Mouse (Mus musculus): Measurements from ENCODE around the gene Fbxl17. TPM values are rescaled to one million over a fixed set of nuclear protein-coding genes. Genes with fewer than 3 reads are reported as not detected.

Fbxl17 gene
- polyA plus RNA-seq, 1 experiment from 2014 or later = 6.8 TPM

DNA sequence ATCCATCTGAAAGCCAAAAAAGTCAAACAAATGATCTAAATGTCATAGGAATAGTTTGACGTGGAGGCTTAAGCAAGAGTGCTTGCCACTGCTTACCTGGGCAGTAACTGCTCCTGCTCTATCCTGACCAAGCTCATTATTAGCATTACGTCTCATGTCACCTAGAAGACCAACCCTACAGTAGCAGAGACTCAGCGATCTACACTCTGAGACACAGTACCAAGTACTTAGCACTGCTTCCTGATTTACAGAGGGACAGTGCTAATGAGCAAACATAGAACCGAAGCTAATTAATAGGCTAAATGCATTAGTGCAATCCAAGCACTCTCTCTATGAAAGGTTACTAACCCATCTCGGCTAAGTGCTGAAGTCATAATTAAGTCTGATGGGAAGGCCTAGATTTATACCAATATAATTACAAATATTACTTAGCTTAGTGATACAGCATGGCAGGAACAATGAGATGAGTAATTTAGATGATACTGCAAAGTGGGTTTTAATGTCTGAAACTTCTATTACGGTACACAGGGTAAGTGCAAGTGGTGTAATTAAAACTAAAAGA, 147.1 kb downstream of the Fbxl17 start:
- ATAC-seq (ENCODE audit: insufficient number of reproducible peaks, low FRiP score, low TSS enrichment, low read depth) = no peak
- Histone ChIP-seq H3K36me3 (ENCODE audit: control insufficient read depth, insufficient read depth, low read length) (no peaks in the 10 kb centered on the region), H3K4me3 (ENCODE audit: low read depth, low read length) (no peak overlapping the region), H3K4me2 (ENCODE audit: low read depth, severe bottlenecking) (no peak overlapping the region), H3K9me3 (ENCODE audit: control insufficient read depth, low read length) (no peaks in the 10 kb centered on the region), H3K9ac (ENCODE audit: low read length) (no peak overlapping the region), H3K27me3 (ENCODE audit: control insufficient read depth, insufficient read depth, low read length) (no peaks in the 10 kb centered on the region), H3K27ac (replicated peaks; ENCODE audit: low read depth, low read length) (no peak overlapping the region), H3K4me1 (ENCODE audit: control insufficient read depth, insufficient read depth, low read length) (no peaks in the 10 kb centered on the region)
- DNase-seq (ENCODE audit: low spot score) = no peak
- WGBS = 85% methylated on average over 6 of the region's 6 CpGs

- no peaks in the 10 kb centered on the region for H3K9me3 ChIP-seq (ENCODE audit: control insufficient read depth, low read length)
- no peak overlapping the region for H3K4me2 ChIP-seq (ENCODE audit: low read depth, severe bottlenecking)
- 85% methylated on average over 2 of the region's 2 CpGs for WGBS
- no peak for DNase-seq (ENCODE audit: low spot score)
- no peaks in the 10 kb centered on the region for H3K36me3 ChIP-seq (ENCODE audit: control insufficient read depth, insufficient read depth, low read length)
- no peaks in the 10 kb centered on the region for H3K4me1 ChIP-seq (ENCODE audit: control insufficient read depth, insufficient read depth, low read length)
- H3K9ac ChIP-seq (ENCODE audit: low read length) = no peak overlapping the region
- no peak overlapping the region for H3K4me3 ChIP-seq (ENCODE audit: low read depth, low read length)
- H3K27ac ChIP-seq (replicated peaks; ENCODE audit: low read depth, low read length) = no peak overlapping the region
- H3K27me3 ChIP-seq (ENCODE audit: control insufficient read depth, insufficient read depth, low read length) = no peaks in the 10 kb centered on the region
- ATAC-seq (ENCODE audit: insufficient number of reproducible peaks, low FRiP score, low TSS enrichment, low read depth) = no peak
Measured at GRCm38 (mm10) chr17:63351682-63352081, 148.1 kb downstream of the Fbxl17 start.

GRCm38 (mm10) chr17:63350876-63351509, 148.8 kb downstream of the Fbxl17 start:
- no peak overlapping the region for H3K4me3 ChIP-seq (ENCODE audit: low read depth, low read length)
- no peak for ATAC-seq (ENCODE audit: insufficient number of reproducible peaks, low FRiP score, low TSS enrichment, low read depth)
- no peaks in the 10 kb centered on the region for H3K4me1 ChIP-seq (ENCODE audit: control insufficient read depth, insufficient read depth, low read length)
- H3K36me3 ChIP-seq (ENCODE audit: control insufficient read depth, insufficient read depth, low read length) = no peaks in the 10 kb centered on the region
- H3K9ac ChIP-seq (ENCODE audit: low read length) = no peak overlapping the region
- no peak overlapping the region for H3K4me2 ChIP-seq (ENCODE audit: low read depth, severe bottlenecking)
- DNase-seq (ENCODE audit: low spot score) = no peak
- H3K27me3 ChIP-seq (ENCODE audit: control insufficient read depth, insufficient read depth, low read length) = no peaks in the 10 kb centered on the region
- 72% methylated on average over 4 of the region's 4 CpGs for WGBS
- no peaks in the 10 kb centered on the region for H3K9me3 ChIP-seq (ENCODE audit: control insufficient read depth, low read length)
- no peak overlapping the region for H3K27ac ChIP-seq (replicated peaks; ENCODE audit: low read depth, low read length)

- Histone ChIP-seq H3K4me3 (ENCODE audit: low read depth, low read length) (no peak overlapping the region), H3K9me3 (ENCODE audit: control insufficient read depth, low read length) (no peaks in the 10 kb centered on the region), H3K36me3 (ENCODE audit: control insufficient read depth, insufficient read depth, low read length) (no peaks in the 10 kb centered on the region), H3K27me3 (ENCODE audit: control insufficient read depth, insufficient read depth, low read length) (no peaks in the 10 kb centered on the region), H3K4me2 (ENCODE audit: low read depth, severe bottlenecking) (no peak overlapping the region), H3K27ac (replicated peaks; ENCODE audit: low read depth, low read length) (no peak overlapping the region), H3K4me1 (ENCODE audit: control insufficient read depth, insufficient read depth, low read length) (no peaks in the 10 kb centered on the region), H3K9ac (ENCODE audit: low read length) (no peak overlapping the region)
- ATAC-seq (ENCODE audit: insufficient number of reproducible peaks, low FRiP score, low TSS enrichment, low read depth) (no peak), DNase-seq (ENCODE audit: low spot score) (no peak)
- WGBS = 75% methylated on average over 5 of the region's 5 CpGs
Measured at GRCm38 (mm10) chr17:63344101-63344500, 155.7 kb downstream of the Fbxl17 start.

DNA sequence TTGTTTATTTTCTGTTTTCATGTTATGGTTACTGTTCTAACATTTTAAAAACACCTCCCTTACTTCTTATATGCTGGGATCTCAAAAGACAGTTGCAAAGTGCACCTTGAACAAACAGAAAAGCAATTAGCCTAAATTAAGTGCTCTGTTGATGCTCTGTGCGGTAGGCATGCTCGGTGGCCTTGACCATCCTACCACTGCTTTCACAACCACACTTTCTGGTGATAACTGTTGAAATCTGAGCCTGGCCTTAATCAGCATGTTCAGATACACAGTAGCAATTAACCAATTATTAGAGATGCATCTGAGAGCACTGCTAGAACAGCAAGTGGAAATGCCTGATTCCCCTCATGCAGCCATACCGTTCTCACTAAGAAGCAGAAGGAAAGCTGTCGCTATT, 156.7 kb downstream of the Fbxl17 start:
- WGBS = 89% methylated on average over 4 of the region's 4 CpGs

GRCm38 (mm10) chr17:63342440-63342839, 157.4 kb downstream of the Fbxl17 start:
- no peaks in the 10 kb centered on the region for H3K9me3 ChIP-seq (ENCODE audit: control insufficient read depth, low read length)
- no peaks in the 10 kb centered on the region for H3K27me3 ChIP-seq (ENCODE audit: control insufficient read depth, insufficient read depth, low read length)
- H3K27ac ChIP-seq (replicated peaks; ENCODE audit: low read depth, low read length) = no peak overlapping the region
- WGBS = 88% methylated on average over 11 of the region's 11 CpGs
- no peak overlapping the region for H3K4me2 ChIP-seq (ENCODE audit: low read depth, severe bottlenecking)
- no peaks in the 10 kb centered on the region for H3K4me1 ChIP-seq (ENCODE audit: control insufficient read depth, insufficient read depth, low read length)
- no peak overlapping the region for H3K9ac ChIP-seq (ENCODE audit: low read length)
- DNase-seq (ENCODE audit: low spot score) (no peak), ATAC-seq (ENCODE audit: insufficient number of reproducible peaks, low FRiP score, low TSS enrichment, low read depth) (no peak)
- no peaks in the 10 kb centered on the region for H3K36me3 ChIP-seq (ENCODE audit: control insufficient read depth, insufficient read depth, low read length)
- no peak overlapping the region for H3K4me3 ChIP-seq (ENCODE audit: low read depth, low read length)

More for the DNA sequence above, 156.7 kb downstream of the Fbxl17 start:
- no peaks in the 10 kb centered on the region for H3K36me3 ChIP-seq (ENCODE audit: control insufficient read depth, insufficient read depth, low read length)
- H3K4me1 ChIP-seq (ENCODE audit: control insufficient read depth, insufficient read depth, low read length) = no peaks in the 10 kb centered on the region
- H3K27me3 ChIP-seq (ENCODE audit: control insufficient read depth, insufficient read depth, low read length) = no peaks in the 10 kb centered on the region
- no peak overlapping the region for H3K9ac ChIP-seq (ENCODE audit: low read length)
- no peak overlapping the region for H3K4me2 ChIP-seq (ENCODE audit: low read depth, severe bottlenecking)
- H3K9me3 ChIP-seq (ENCODE audit: control insufficient read depth, low read length) = no peaks in the 10 kb centered on the region
- H3K27ac ChIP-seq (replicated peaks; ENCODE audit: low read depth, low read length) = no peak overlapping the region
- no peak overlapping the region for H3K4me3 ChIP-seq (ENCODE audit: low read depth, low read length)
- ATAC-seq (ENCODE audit: insufficient number of reproducible peaks, low FRiP score, low TSS enrichment, low read depth) = no peak
- DNase-seq (ENCODE audit: low spot score) = no peak

DNA sequence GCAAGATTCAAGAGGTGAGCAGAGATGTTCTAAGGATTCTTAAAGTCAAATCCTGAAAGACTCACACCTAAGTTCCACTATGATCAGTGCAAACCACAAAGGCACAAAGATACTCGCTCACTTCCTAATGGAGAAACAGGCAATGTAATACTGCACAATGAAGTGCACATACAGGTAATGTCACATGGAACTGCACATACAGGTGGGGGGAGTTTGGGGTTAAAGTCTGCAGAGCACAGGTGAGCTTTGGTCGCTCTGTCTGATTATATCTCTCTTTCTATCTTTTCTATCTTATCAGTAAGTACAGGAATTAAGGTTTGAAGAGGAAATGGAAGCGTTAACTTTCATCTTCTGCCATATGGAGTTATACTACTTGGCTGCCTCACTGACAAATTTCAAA, 158.6 kb downstream of the Fbxl17 start:
- whole genome bisulfite sequencing = 95% methylated on average over 3 of the region's 3 CpGs
- no peak overlapping the region for H3K9ac ChIP-seq (ENCODE audit: low read length)
- H3K36me3 ChIP-seq (ENCODE audit: control insufficient read depth, insufficient read depth, low read length) = no peaks in the 10 kb centered on the region
- DNase-seq (ENCODE audit: low spot score) = no peak
- H3K4me2 ChIP-seq (ENCODE audit: low read depth, severe bottlenecking) = no peak overlapping the region
- H3K4me3 ChIP-seq (ENCODE audit: low read depth, low read length) = no peak overlapping the region
- no peak for ATAC-seq (ENCODE audit: insufficient number of reproducible peaks, low FRiP score, low TSS enrichment, low read depth)
- H3K4me1 ChIP-seq (ENCODE audit: control insufficient read depth, insufficient read depth, low read length) = no peaks in the 10 kb centered on the region
- H3K27ac ChIP-seq (replicated peaks; ENCODE audit: low read depth, low read length) = no peak overlapping the region
- H3K27me3 ChIP-seq (ENCODE audit: control insufficient read depth, insufficient read depth, low read length) = no peaks in the 10 kb centered on the region
- H3K9me3 ChIP-seq (ENCODE audit: control insufficient read depth, low read length) = no peaks in the 10 kb centered on the region

- Histone ChIP-seq H3K27me3 (ENCODE audit: control insufficient read depth, insufficient read depth, low read length) (no peaks in the 10 kb centered on the region), H3K4me2 (ENCODE audit: low read depth, severe bottlenecking) (no peak overlapping the region), H3K27ac (replicated peaks; ENCODE audit: low read depth, low read length) (no peak overlapping the region), H3K4me1 (ENCODE audit: control insufficient read depth, insufficient read depth, low read length) (no peaks in the 10 kb centered on the region), H3K9ac (ENCODE audit: low read length) (no peak overlapping the region), H3K4me3 (ENCODE audit: low read depth, low read length) (no peak overlapping the region), H3K36me3 (ENCODE audit: control insufficient read depth, insufficient read depth, low read length) (no peaks in the 10 kb centered on the region), H3K9me3 (ENCODE audit: control insufficient read depth, low read length) (no peaks in the 10 kb centered on the region)
- 92% methylated on average over 2 of the region's 2 CpGs for WGBS
- no peak for DNase-seq (ENCODE audit: low spot score)
- ATAC-seq (ENCODE audit: insufficient number of reproducible peaks, low FRiP score, low TSS enrichment, low read depth) = no peak
Measured at GRCm38 (mm10) chr17:63328888-63329287, 170.9 kb downstream of the Fbxl17 start.

DNA sequence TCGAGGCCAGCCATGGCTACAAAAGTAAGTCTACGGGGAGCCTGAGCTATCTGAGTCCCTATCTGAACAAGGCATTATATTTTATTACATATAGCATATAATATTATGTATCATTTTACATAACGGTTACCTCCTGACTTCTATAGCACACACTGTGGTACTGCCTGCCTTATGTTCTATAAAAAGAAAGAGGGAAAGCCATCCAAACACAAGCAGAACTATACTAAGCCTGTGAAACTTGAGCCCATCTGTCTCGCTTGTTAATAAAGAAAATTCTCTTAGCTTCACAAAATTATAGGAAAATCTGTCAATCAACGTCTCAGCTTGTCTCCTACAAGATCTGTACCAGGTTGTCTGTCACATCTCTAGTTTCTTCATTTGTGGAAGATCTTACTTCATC, 173.6 kb downstream of the Fbxl17 start:
- no peaks in the 10 kb centered on the region for H3K27me3 ChIP-seq (ENCODE audit: control insufficient read depth, insufficient read depth, low read length)
- no peak for DNase-seq (ENCODE audit: low spot score)
- 89% methylated on average over 5 of the region's 5 CpGs for WGBS
- H3K4me1 ChIP-seq (ENCODE audit: control insufficient read depth, insufficient read depth, low read length) = no peaks in the 10 kb centered on the region
- H3K36me3 ChIP-seq (ENCODE audit: control insufficient read depth, insufficient read depth, low read length) = no peaks in the 10 kb centered on the region
- no peak overlapping the region for H3K4me3 ChIP-seq (ENCODE audit: low read depth, low read length)
- no peak overlapping the region for H3K9ac ChIP-seq (ENCODE audit: low read length)
- ATAC-seq (ENCODE audit: insufficient number of reproducible peaks, low FRiP score, low TSS enrichment, low read depth) = no peak
- H3K27ac ChIP-seq (replicated peaks; ENCODE audit: low read depth, low read length) = no peak overlapping the region
- no peak overlapping the region for H3K4me2 ChIP-seq (ENCODE audit: low read depth, severe bottlenecking)
- no peaks in the 10 kb centered on the region for H3K9me3 ChIP-seq (ENCODE audit: control insufficient read depth, low read length)

Data from limb, embryonic 11.5 days (tissue).